Mouse (Mus musculus): Measurements from ENCODE around the gene Cacna1e.

DNA sequence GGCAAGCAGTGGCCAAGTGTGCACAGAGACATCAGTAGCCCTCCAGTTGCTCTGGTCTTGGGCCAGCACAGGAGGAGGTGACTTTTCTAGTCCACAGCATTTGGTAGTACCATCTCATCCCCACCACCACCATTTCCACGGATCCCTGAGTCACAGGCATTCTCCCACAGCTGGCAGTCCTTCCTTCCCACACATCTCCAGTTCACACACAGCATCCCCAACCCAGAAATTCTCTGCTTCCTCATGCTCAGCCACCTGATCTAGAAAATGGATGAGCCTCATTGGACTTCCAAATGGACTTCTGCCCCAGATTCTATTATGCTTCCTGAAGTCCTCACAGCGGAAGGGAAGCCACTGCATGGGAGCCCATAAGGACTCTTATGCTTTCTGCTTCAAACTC, 181.7 kb downstream of the Cacna1e start:
- TF ChIP-seq CTCF (IDR thresholded peaks at IDR 0.05; ENCODE audit: low read depth) = no peak
- TF ChIP-seq EP300 (IDR thresholded peaks at IDR 0.05; ENCODE audit: low read depth) = no peak

Data from liver, embryonic 14.5 days (tissue).